Mouse (Mus musculus): ENCODE measurements around the gene Tas2r135. TPM values are rescaled to one million over a fixed set of nuclear protein-coding genes. Genes with fewer than 3 reads are reported as not detected.

Gene Tas2r135
- polyA plus RNA-seq, 1 experiment from 2014 or later: not detected

DNA sequence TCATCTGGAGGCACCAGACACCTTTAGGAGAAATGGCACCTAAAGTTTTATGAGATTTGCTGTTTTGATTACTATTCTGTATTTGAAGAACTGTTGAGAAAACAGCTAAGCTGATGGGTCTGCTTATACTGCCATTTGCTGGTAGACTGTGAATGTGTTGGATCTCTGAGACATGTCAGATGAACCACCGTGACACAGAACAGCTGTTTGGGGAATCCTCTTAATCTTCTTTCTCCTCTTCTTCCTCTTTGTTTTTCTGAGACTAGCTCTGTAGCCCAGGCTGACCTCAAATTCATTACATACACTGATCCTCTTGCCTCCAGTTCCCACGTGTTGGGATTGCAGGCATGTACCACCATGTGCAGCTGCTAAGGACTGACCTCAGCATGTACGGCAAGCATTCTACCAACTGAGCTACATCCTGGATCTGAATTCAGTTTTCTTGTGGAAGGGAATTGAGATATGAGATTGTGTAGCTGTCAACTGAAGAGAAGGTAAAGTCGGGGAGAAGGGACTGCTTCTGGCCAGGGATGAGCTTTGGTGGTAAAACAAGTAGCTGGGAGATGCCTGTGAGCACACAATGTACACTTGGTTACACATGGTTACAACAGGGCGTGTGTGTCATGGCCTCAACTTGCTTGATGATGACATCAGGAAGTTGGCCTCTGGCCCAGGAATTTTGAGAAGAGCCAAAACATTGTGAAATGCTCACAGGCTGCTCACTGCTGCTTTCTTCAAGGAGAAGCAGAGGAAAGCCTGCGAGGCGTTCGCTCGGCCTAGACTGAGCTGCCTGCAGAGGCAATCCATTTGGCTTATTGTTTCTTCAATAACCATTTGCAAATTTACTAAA lies 9.0 kb upstream of the Tas2r135 start:
- peak overlapping the region; percentile 23; the same call in 1 of the 2 replicates for H3K27ac ChIP-seq (replicated peaks)
- H3K9ac ChIP-seq: no peak overlapping the region
- peak; percentile 69 for ATAC-seq (ENCODE audit: insufficient number of reproducible peaks, low FRiP score, low TSS enrichment, low read depth)
- no peaks in the 10 kb centered on the region for H3K36me3 ChIP-seq
- no peaks in the 10 kb centered on the region for H3K9me3 ChIP-seq (replicated peaks)
- H3K4me1 ChIP-seq: peaks cover 6% of the 10 kb centered on the region; the same call in 1 of the 2 replicates
- H3K4me2 ChIP-seq (replicated peaks): no peak overlapping the region
- H3K27me3 ChIP-seq: no peaks in the 10 kb centered on the region
- 41% methylated on average over 9 of the region's 9 CpGs for WGBS
- no peak overlapping the region for H3K4me3 ChIP-seq (replicated peaks)

DNA sequence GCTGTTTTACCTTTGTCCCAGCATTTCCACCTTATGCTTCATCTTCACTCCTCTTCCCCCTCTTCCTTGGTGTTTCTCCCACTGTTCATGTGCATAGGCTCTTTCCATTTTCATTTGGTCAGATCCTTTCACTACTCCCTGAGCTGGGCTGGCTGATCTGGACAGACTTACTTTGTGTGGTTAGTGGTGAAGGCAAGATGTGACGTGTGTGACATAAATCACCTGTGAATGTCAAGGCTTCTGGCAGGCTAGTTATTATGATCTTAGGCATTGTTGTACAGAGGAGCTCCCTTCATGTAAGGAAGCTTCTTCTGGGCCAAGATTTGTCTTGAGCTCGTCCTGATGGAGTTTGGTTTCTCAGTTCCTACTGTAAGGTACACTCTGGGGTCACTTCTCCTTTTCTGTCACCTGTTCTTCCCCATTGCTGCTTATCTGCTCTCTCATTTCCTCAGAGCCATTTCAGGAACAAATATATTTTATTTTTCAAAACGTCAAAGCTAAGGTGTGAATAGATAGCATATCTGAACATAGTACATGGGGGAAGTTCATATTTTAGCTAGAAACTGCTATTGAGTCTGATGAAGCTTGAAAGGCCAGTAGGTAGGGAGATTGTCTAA lies 8.1 kb upstream of the Tas2r135 start:
- H3K27ac ChIP-seq (replicated peaks): peak overlapping the region; percentile 59
- 67% methylated on average over 3 of the region's 3 CpGs for WGBS
- ATAC-seq (ENCODE audit: insufficient number of reproducible peaks, low FRiP score, low TSS enrichment, low read depth): no peak

DNA sequence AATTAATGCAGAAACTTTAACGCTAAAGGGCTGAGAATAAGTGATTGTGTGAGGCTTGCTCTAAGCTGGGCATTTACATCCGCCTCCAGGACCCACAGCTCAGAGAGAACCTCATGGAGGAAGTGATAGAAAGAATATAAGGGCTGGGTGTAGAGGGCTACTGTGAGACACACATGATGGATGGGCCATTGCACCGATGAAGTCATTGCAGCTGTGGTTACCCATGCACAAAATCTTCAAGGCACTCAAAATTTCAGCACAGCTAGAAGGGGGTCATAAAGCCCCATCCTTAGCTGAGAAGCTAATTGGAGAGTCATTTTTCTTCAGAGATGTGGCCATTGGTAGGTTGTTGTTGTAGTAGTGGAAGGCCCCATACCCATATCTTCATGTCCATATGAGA lies 6.9 kb upstream of the Tas2r135 start:
- no peak overlapping the region for H3K4me2 ChIP-seq (replicated peaks)
- no peaks in the 10 kb centered on the region for H3K9me3 ChIP-seq (replicated peaks)
- WGBS: 85% methylated on average over 3 of the region's 3 CpGs
- H3K27me3 ChIP-seq: no peaks in the 10 kb centered on the region
- no peak overlapping the region for H3K27ac ChIP-seq (replicated peaks)
- no peak for ATAC-seq (ENCODE audit: insufficient number of reproducible peaks, low FRiP score, low TSS enrichment, low read depth)
- peaks cover 6% of the 10 kb centered on the region; the same call in 1 of the 2 replicates for H3K4me1 ChIP-seq
- H3K36me3 ChIP-seq: no peaks in the 10 kb centered on the region
- no peak overlapping the region for H3K4me3 ChIP-seq (replicated peaks)
- no peak overlapping the region for H3K9ac ChIP-seq

More for the DNA sequence above, 8.1 kb upstream of the Tas2r135 start:
- Histone ChIP-seq H3K4me2 (replicated peaks) (no peak overlapping the region), H3K27me3 (no peaks in the 10 kb centered on the region), H3K36me3 (no peaks in the 10 kb centered on the region), H3K9ac (no peak overlapping the region), H3K4me1 (peaks cover 6% of the 10 kb centered on the region; the same call in 1 of the 2 replicates), H3K4me3 (replicated peaks) (no peak overlapping the region), H3K9me3 (replicated peaks) (no peaks in the 10 kb centered on the region)

DNA sequence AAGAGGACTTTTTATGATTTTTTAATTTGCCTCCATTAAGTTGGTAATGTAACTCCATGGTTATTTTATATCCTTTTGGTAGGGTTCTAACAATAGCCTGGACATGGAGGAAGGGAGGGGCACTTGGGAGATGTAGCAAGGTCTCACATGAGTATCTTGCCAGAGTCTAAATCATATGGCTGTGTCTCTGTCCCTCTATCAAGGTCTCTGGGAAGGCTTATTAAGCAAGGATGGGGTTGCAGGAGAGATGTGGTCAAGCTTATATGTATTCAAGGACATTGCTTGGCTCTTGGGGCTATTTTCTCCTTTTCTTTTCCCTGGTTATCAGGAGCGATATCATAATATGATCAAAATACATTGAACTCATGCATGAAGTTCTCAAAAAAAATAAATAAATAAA lies 6.2 kb upstream of the Tas2r135 start:
- ATAC-seq (ENCODE audit: insufficient number of reproducible peaks, low FRiP score, low TSS enrichment, low read depth): no peak

DNA sequence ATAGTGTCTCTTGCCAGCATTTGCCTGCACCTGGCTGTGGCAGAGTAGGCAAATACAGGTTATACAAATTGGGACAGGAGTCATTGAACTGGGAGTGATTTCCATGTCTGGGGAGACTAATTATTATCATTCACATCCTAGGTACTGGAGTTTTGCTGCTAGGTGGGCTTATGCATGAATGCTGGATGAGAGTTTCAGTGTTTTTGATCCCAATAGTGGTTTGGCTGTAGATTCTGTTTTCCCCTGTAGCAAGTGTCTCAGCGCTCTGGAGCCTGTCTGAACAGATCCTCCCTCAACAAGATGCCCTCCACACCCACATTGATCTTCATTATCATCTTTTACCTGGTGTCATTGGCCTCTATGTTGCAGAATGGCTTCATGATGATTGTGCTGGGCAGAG lies 5.3 kb upstream of the Tas2r135 start, which contains the start of gene Tas2r143:
Gene Tas2r143 (plus strand): TSS at position 301 of the 400 bp plus-strand sequence.
- Histone ChIP-seq H3K4me2 (replicated peaks) (no peak within 1 kb of the TSS), H3K9ac (no peak within 1 kb of the TSS), H3K27me3 (no peaks in the 10 kb centered on the region), H3K27ac (replicated peaks) (no peak within 1 kb of the TSS), H3K4me3 (replicated peaks) (no peak within 1 kb of the TSS), H3K36me3 (no peaks in the 10 kb centered on the region), H3K4me1 (peaks cover 6% of the 10 kb centered on the region; the same call in 1 of the 2 replicates), H3K9me3 (replicated peaks) (no peaks in the 10 kb centered on the region)
- 61% methylated on average over 1 of the region's 1 CpGs for WGBS
- ATAC-seq (ENCODE audit: insufficient number of reproducible peaks, low FRiP score, low TSS enrichment, low read depth): no peak

More for the DNA sequence above, 6.2 kb upstream of the Tas2r135 start:
- whole genome bisulfite sequencing: 83% methylated on average over 1 of the region's 1 CpGs
- H3K36me3 ChIP-seq: no peaks in the 10 kb centered on the region
- H3K4me1 ChIP-seq: peaks cover 6% of the 10 kb centered on the region; the same call in 1 of the 2 replicates
- no peak overlapping the region for H3K27ac ChIP-seq (replicated peaks)
- no peaks in the 10 kb centered on the region for H3K27me3 ChIP-seq
- H3K9me3 ChIP-seq (replicated peaks): no peaks in the 10 kb centered on the region
- H3K9ac ChIP-seq: no peak overlapping the region
- no peak overlapping the region for H3K4me3 ChIP-seq (replicated peaks)
- H3K4me2 ChIP-seq (replicated peaks): no peak overlapping the region

DNA sequence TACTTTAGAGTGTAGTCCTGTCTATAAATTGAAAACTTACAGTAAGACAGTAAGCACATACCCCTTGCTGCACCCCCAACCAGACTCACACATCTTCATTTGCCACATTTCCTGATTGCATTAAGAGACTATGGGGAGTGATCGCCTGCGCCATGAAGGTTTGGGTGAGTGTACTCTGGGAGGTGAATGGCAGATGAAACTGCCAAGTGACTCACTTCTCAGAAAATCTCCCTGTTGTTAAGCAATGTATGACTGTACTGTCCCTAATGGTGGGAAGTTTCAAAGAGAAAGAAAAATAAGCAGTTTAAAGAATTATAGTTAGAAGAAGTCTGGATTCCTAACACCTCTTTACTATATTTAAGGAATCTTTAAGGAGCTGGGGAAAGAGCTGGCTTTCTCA lies 14.2 kb downstream of the Tas2r135 start:
- no peaks in the 10 kb centered on the region for H3K9me3 ChIP-seq (replicated peaks)
- no peaks in the 10 kb centered on the region for H3K4me1 ChIP-seq
- H3K27me3 ChIP-seq: no peaks in the 10 kb centered on the region
- no peak overlapping the region for H3K9ac ChIP-seq
- H3K4me3 ChIP-seq (replicated peaks): no peak overlapping the region
- 83% methylated on average over 2 of the region's 2 CpGs for WGBS
- no peak for ATAC-seq (ENCODE audit: insufficient number of reproducible peaks, low FRiP score, low TSS enrichment, low read depth)
- no peak overlapping the region for H3K27ac ChIP-seq (replicated peaks)
- H3K4me2 ChIP-seq (replicated peaks): no peak overlapping the region
- no peaks in the 10 kb centered on the region for H3K36me3 ChIP-seq

DNA sequence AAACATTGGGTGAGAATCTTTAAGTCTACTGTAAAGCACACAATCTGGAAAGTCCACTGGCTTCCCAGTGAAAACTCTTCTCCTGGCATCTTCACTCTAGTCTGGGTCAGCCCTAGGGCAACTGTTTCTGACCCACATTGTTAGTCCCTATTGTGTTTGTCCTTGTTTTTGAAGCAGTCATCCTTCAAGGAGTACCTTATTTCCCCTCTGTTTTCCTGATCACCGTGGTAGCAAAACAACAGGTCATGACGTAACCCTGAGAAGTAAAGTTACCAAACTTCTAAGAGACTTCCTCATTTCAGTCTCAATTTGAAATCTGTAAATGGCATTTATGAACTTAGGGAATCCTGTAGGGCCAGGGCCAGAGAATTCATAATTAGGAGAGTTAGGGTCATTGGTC lies 16.2 kb downstream of the Tas2r135 start:
- Histone ChIP-seq H3K27ac (replicated peaks) (no peak overlapping the region), H3K4me2 (replicated peaks) (no peak overlapping the region), H3K4me1 (no peaks in the 10 kb centered on the region), H3K36me3 (no peaks in the 10 kb centered on the region), H3K27me3 (no peaks in the 10 kb centered on the region), H3K9me3 (replicated peaks) (no peaks in the 10 kb centered on the region), H3K9ac (no peak overlapping the region), H3K4me3 (replicated peaks) (no peak overlapping the region)
- 70% methylated on average over 2 of the region's 2 CpGs for WGBS
- ATAC-seq (ENCODE audit: insufficient number of reproducible peaks, low FRiP score, low TSS enrichment, low read depth): no peak

DNA sequence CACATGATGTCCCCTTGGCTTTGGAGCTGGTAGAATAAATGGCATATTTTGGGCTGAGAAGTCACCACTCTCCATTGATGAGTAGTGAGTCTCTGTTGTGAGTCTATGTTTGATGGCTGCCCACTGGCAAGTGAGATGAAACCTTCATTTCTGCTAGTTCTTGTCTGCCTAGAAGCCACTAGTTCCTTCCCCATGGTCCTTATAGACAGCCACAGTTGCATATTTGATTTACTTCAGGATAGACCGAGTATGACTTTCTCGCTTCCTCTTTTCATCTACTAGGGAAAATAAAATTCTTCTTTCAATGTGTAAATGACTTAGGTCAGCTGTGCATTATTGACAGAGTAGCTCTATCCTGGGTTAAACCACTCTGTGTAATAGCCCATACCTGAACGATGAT lies 19.2 kb downstream of the Tas2r135 start:
- ATAC-seq (ENCODE audit: insufficient number of reproducible peaks, low FRiP score, low TSS enrichment, low read depth): no peak
- 92% methylated on average over 3 of the region's 3 CpGs for WGBS
- Histone ChIP-seq H3K4me1 (no peaks in the 10 kb centered on the region), H3K36me3 (no peaks in the 10 kb centered on the region), H3K27ac (replicated peaks) (no peak overlapping the region), H3K9ac (no peak overlapping the region), H3K27me3 (no peaks in the 10 kb centered on the region), H3K9me3 (replicated peaks) (no peaks in the 10 kb centered on the region), H3K4me2 (replicated peaks) (no peak overlapping the region), H3K4me3 (replicated peaks) (no peak overlapping the region)

DNA sequence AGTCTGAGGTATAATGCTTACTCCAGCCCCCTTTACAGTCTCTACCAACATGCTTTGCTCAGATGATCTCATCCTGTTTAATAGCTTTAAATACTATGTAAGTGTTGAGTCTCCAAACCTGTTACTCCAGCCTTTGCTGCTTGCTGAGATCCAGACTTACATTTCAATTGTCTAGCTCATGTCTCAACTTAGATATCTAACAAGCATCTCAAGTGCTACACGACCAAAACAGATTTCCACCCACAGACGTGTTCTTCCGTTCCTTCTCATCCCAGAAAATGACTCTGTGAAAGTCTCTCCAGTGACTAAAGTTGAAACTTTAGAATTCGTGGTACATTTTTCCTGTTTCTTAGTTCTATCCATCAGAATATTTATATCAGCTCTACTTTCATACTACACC lies 21.1 kb downstream of the Tas2r135 start:
- H3K4me3 ChIP-seq (replicated peaks): no peak overlapping the region
- no peak overlapping the region for H3K27ac ChIP-seq (replicated peaks)
- no peaks in the 10 kb centered on the region for H3K27me3 ChIP-seq
- no peaks in the 10 kb centered on the region for H3K9me3 ChIP-seq (replicated peaks)
- no peaks in the 10 kb centered on the region for H3K4me1 ChIP-seq
- 62% methylated on average over 4 of the region's 4 CpGs for WGBS
- H3K9ac ChIP-seq: no peak overlapping the region
- no peaks in the 10 kb centered on the region for H3K36me3 ChIP-seq
- H3K4me2 ChIP-seq (replicated peaks): no peak overlapping the region
- no peak for ATAC-seq (ENCODE audit: insufficient number of reproducible peaks, low FRiP score, low TSS enrichment, low read depth)

DNA sequence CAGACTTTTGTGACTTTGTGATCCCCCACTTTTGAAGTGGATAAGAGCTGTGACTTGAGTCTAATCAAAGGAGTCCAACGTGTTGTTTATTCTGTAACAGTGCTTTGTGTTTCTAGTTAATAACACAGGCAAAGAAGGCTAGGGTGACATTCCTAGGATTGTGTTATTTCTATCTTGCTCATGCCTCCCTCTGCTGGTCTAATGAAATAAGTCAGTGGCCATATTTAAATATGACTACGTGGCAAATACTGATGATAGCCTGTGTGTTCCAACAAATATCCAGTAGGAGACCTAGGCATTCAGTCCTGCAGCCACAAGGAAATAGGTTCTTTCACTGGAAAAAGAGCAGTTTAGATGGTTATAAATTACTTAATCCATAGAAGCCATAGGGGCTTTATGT lies 28.3 kb downstream of the Tas2r135 start:
- H3K36me3 ChIP-seq: no peaks in the 10 kb centered on the region
- no peak overlapping the region for H3K27ac ChIP-seq (replicated peaks)
- no peak for ATAC-seq (ENCODE audit: insufficient number of reproducible peaks, low FRiP score, low TSS enrichment, low read depth)
- H3K9me3 ChIP-seq (replicated peaks): no peaks in the 10 kb centered on the region
- no peak overlapping the region for H3K4me3 ChIP-seq (replicated peaks)
- WGBS: 64% methylated on average over 2 of the region's 2 CpGs
- H3K27me3 ChIP-seq: no peaks in the 10 kb centered on the region
- no peak overlapping the region for H3K9ac ChIP-seq
- no peaks in the 10 kb centered on the region for H3K4me1 ChIP-seq
- H3K4me2 ChIP-seq (replicated peaks): no peak overlapping the region

DNA sequence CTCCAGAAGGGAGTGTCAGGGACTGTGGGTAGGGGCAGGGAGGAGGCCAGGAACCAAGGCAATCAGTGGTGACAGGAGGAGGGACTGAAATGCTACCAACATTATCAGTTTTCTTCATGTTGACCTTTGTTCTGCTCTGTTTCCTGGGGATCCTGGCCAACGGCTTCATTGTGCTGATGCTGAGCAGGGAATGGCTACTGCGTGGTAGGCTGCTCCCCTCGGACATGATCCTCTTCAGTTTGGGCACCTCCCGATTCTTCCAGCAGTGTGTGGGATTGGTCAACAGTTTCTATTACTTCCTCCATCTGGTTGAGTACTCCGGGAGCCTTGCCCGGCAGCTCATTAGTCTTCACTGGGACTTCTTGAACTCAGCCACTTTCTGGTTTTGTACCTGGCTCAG lies 29.2 kb downstream of the Tas2r135 start, which contains the start of gene Tas2r126:
Gene Tas2r126 (plus strand): TSS at position 90 of the 400 bp plus-strand sequence.
- no peak within 1 kb of the TSS for H3K4me2 ChIP-seq (replicated peaks)
- whole genome bisulfite sequencing: 87% methylated on average over 6 of the region's 6 CpGs
- no peaks in the 10 kb centered on the region for H3K9me3 ChIP-seq (replicated peaks)
- H3K27ac ChIP-seq (replicated peaks): no peak within 1 kb of the TSS
- no peak within 1 kb of the TSS for H3K4me3 ChIP-seq (replicated peaks)
- H3K4me1 ChIP-seq: no peaks in the 10 kb centered on the region
- no peaks in the 10 kb centered on the region for H3K27me3 ChIP-seq
- H3K36me3 ChIP-seq: no peaks in the 10 kb centered on the region
- ATAC-seq (ENCODE audit: insufficient number of reproducible peaks, low FRiP score, low TSS enrichment, low read depth): no peak
- H3K9ac ChIP-seq: no peak within 1 kb of the TSS
